Mouse (Mus musculus) mouse embryonic stem cell (cell line): ENCODE data around the gene Aoc2.

Experiments used
- in situ Hi-C, 2 experiments: fragments of 300-500 bp; cut with MboI; formaldehyde crosslinking; loops; 1 replicate in 1 of 2; 3 replicates in 1 of 2; pipeline ENCODE4 v1.14.3; 2019 to 2020; ENCODE audit warnings: low sequenced_read_pairs in 2 of 2, low pct_unique_long_range_greater_than_20kb in 1 of 2, mixed read lengths in 1 of 2; ENCODE audit not compliant: unreplicated experiment in 1 of 2

Aoc2 gene

GRCm38 (mm10) chr11:101324763-101325162 is at the start of gene Aoc2:
TSS of gene Aoc2 (plus strand) at chr11:101325063.
- in situ Hi-C loops: no loop called here

- in situ Hi-C loops: no loop called here
Observed at GRCm38 (mm10) chr11:101275309-101275708, 49.6 kb upstream of the Aoc2 start.

- in situ Hi-C loops: no loop called here
Observed at GRCm38 (mm10) chr11:101276319-101277070, 48.4 kb upstream of the Aoc2 start.

GRCm38 (mm10) chr11:101277381-101278222 is 47.3 kb upstream of the Aoc2 start:
- in situ Hi-C loops: no loop called here

- in situ Hi-C loops: no loop called here
Observed at GRCm38 (mm10) chr11:101278223-101279192, 46.4 kb upstream of the Aoc2 start, which contains the start of the genes Cntd1 and Coa3. TSS of gene Cntd1 (plus strand) at chr11:101279012. TSS of gene Coa3 (minus strand) at chr11:101279114.

- in situ Hi-C loops: no loop called here
Observed at GRCm38 (mm10) chr11:101279193-101279569, 45.7 kb upstream of the Aoc2 start.

GRCm38 (mm10) chr11:101280837-101281236 is 44.0 kb upstream of the Aoc2 start:
- in situ Hi-C loops: no loop called here

GRCm38 (mm10) chr11:101282896-101283295 is 42.0 kb upstream of the Aoc2 start:
- in situ Hi-C loops: no loop called here

GRCm38 (mm10) chr11:101283805-101284204 is 41.1 kb upstream of the Aoc2 start:
- in situ Hi-C loops: no loop called here

GRCm38 (mm10) chr11:101287306-101287705 is 37.6 kb upstream of the Aoc2 start:
- in situ Hi-C loops: no loop called here

GRCm38 (mm10) chr11:101291231-101291630 is 33.6 kb upstream of the Aoc2 start:
- in situ Hi-C loops: no loop called here

- in situ Hi-C loops: no loop called here
Observed at GRCm38 (mm10) chr11:101295191-101295590, 29.7 kb upstream of the Aoc2 start.

GRCm38 (mm10) chr11:101300881-101301280 is 24.0 kb upstream of the Aoc2 start:
- in situ Hi-C loops: no loop called here

GRCm38 (mm10) chr11:101301299-101302003 is 23.4 kb upstream of the Aoc2 start:
- in situ Hi-C loops: no loop called here

GRCm38 (mm10) chr11:101302004-101302798 is 22.7 kb upstream of the Aoc2 start, which contains the start of gene Becn1:
TSS of gene Becn1 (minus strand) at chr11:101302286.
- in situ Hi-C loops: no loop called here

GRCm38 (mm10) chr11:101307744-101308143 is 17.1 kb upstream of the Aoc2 start:
- in situ Hi-C loops: no loop called here

GRCm38 (mm10) chr11:101311083-101311482 is 13.8 kb upstream of the Aoc2 start:
- in situ Hi-C loops: no loop called here
